Mouse (Mus musculus) adipocyte (in vitro differentiated cells): ENCODE results near the gene Ctbp2.
A peak's percentile ranks its signal among the peaks of the same experiment; 100 is the strongest.

Experiments used
- DNase-seq: peaks from one replicate; pipeline ENCODE4 v3.0.0-alpha.2; 2016; ENCODE audit warnings: low spot score

Ctbp2 gene

GRCm38 (mm10) chr7:133040688-133041345 is 83.3 kb downstream of the Ctbp2 start:
- no peak for DNase-seq

- no peak for DNase-seq
Measured at GRCm38 (mm10) chr7:133039556-133040255, 84.4 kb downstream of the Ctbp2 start.

- no peak for DNase-seq
Measured at GRCm38 (mm10) chr7:133037618-133038017, 86.5 kb downstream of the Ctbp2 start.

GRCm38 (mm10) chr7:133037217-133037616 is 86.9 kb downstream of the Ctbp2 start:
- DNase-seq = no peak

- no peak for DNase-seq
Measured at GRCm38 (mm10) chr7:133035901-133036300, 88.3 kb downstream of the Ctbp2 start.

- peak; percentile 71 for DNase-seq
Measured at GRCm38 (mm10) chr7:133032589-133033203, 91.5 kb downstream of the Ctbp2 start.

GRCm38 (mm10) chr7:133029496-133030047 is 94.6 kb downstream of the Ctbp2 start:
- no peak for DNase-seq

GRCm38 (mm10) chr7:133029004-133029403 is 95.2 kb downstream of the Ctbp2 start:
- DNase-seq = no peak

- DNase-seq = no peak
Measured at GRCm38 (mm10) chr7:133027930-133028329, 96.2 kb downstream of the Ctbp2 start.

- no peak for DNase-seq
Measured at GRCm38 (mm10) chr7:133024694-133025093, 99.5 kb downstream of the Ctbp2 start.

GRCm38 (mm10) chr7:133019481-133020020 is 104.6 kb downstream of the Ctbp2 start:
- no peak for DNase-seq

GRCm38 (mm10) chr7:133018961-133019360 is 105.2 kb downstream of the Ctbp2 start:
- no peak for DNase-seq

- no peak for DNase-seq
Measured at GRCm38 (mm10) chr7:133015416-133016070, 108.6 kb downstream of the Ctbp2 start.

GRCm38 (mm10) chr7:133014631-133015030 is 109.5 kb downstream of the Ctbp2 start:
- no peak for DNase-seq

- no peak for DNase-seq
Measured at GRCm38 (mm10) chr7:133013923-133014322, 110.2 kb downstream of the Ctbp2 start.

GRCm38 (mm10) chr7:133012637-133013366 is 111.4 kb downstream of the Ctbp2 start:
- no peak for DNase-seq

- no peak for DNase-seq
Measured at GRCm38 (mm10) chr7:133011611-133012010, 112.5 kb downstream of the Ctbp2 start.

- peak; percentile 63 for DNase-seq
Measured at GRCm38 (mm10) chr7:133011191-133011590, 113.0 kb downstream of the Ctbp2 start.

- DNase-seq = no peak
Measured at GRCm38 (mm10) chr7:133010477-133010876, 113.7 kb downstream of the Ctbp2 start.

- DNase-seq = no peak
Measured at GRCm38 (mm10) chr7:133009676-133010075, 114.5 kb downstream of the Ctbp2 start.

GRCm38 (mm10) chr7:133008663-133009062 is 115.5 kb downstream of the Ctbp2 start:
- DNase-seq = no peak
